Mouse (Mus musculus) forebrain, postnatal 0 days (tissue): ENCODE data around the gene Atp9a. TPM values are rescaled to one million over a fixed set of nuclear protein-coding genes. Genes with fewer than 3 reads are reported as not detected.
A peak's percentile ranks its signal among the peaks of the same experiment; 100 is the strongest.

Experiments
- ATAC-seq: fragments of 200-750 bp; cut with Nextera tagmentation; 2 replicates; pipeline ENCODE4 v1.8.0; 2017; ENCODE audit warnings: mild to moderate bottlenecking, moderate library complexity
- DNase-seq: peaks from one replicate; pipeline ENCODE4 v3.0.0-alpha.2; 2015
- H3K27ac ChIP-seq: fragments of 300-500 bp; sonication (generic); 2 replicates; pipeline ENCODE4 v1.5.1; 2014; ENCODE audit warnings: low read depth, mild to moderate bottlenecking, antibody characterized with exemption, low read length, moderate library complexity, mixed read lengths
- H3K27me3 ChIP-seq: fragments of 300-500 bp; sonication (generic); 2 replicates; pipeline ENCODE4 v1.6.1; 2014; ENCODE audit warnings: mild to moderate bottlenecking, low read length, mixed read lengths; ENCODE audit not compliant: insufficient read depth
- H3K36me3 ChIP-seq: fragments of 300-500 bp; sonication (generic); 2 replicates; pipeline ENCODE4 v1.6.1; 2014; ENCODE audit warnings: mild to moderate bottlenecking, moderate library complexity; ENCODE audit not compliant: insufficient read depth
- H3K4me1 ChIP-seq: fragments of 300-500 bp; sonication (generic); 2 replicates; pipeline ENCODE4 v1.6.1; 2014; ENCODE audit warnings: antibody characterized with exemption; ENCODE audit not compliant: insufficient read depth
- H3K4me2 ChIP-seq: fragments of 300-500 bp; sonication (generic); 2 replicates; pipeline ENCODE4 v1.6.1; 2014; ENCODE audit warnings: low read depth, mild to moderate bottlenecking, moderate library complexity
- H3K4me3 ChIP-seq: fragments of 300-500 bp; sonication (generic); 2 replicates; pipeline ENCODE4 v1.5.1; 2014; ENCODE audit warnings: low read depth, low read length, mixed read lengths
- H3K9ac ChIP-seq: fragments of 300-500 bp; sonication (generic); 2 replicates; pipeline ENCODE4 v1.6.1; 2014; ENCODE audit warnings: mild to moderate bottlenecking
- H3K9me3 ChIP-seq: fragments of 300-500 bp; sonication (generic); 2 replicates; pipeline ENCODE4 v1.6.1; 2016; ENCODE audit warnings: low read length
- CTCF ChIP-seq: sonication (generic); IDR thresholded peaks from 2 replicates; pipeline ENCODE4 v1.5.1; 2016; ENCODE audit warnings: antibody characterized with exemption, control low read depth, low read depth
- WGBS: fragments of 180-500 bp; shearing (Covaris S2); extraction: QIAGEN DNeasy Blood & Tissue Kit; methylation state at CpG from one replicate; pipeline ENCODE4 v1.1.7; 2014; 5-methylcytosine and 5-hydroxymethylcytosine counted together
- polyA plus RNA-seq: library from polyadenylated mRNA; unstranded; fragments of >200 nt; fragmentation: Nextera tagmentation; extraction: Ambion mirVana; gene quantifications from 2 replicates; pipeline ENCODE4 v1.2.1, GENCODE M21; 2015
- total RNA-seq: library from RNA; depleted of rRNA; stranded (reverse); fragments of >200 nt; gene quantifications from 2 replicates; pipeline ENCODE4 v1.2.3, GENCODE M21; 2014

The Atp9a gene
- total and polyA plus RNA-seq, 2 experiments from 2014 or later, result 143 to 497 TPM

- peaks cover 78% of the 10 kb centered on the region for H3K36me3 ChIP-seq
- no peaks in the 10 kb centered on the region for H3K27me3 ChIP-seq
- ATAC-seq, result no peak
- DNase-seq, result no peak
- WGBS, result 21% methylated on average over 6 of the region's 6 CpGs
- H3K4me2 ChIP-seq, result no peak overlapping the region
- H3K4me3 ChIP-seq, result no peak overlapping the region
- TF ChIP-seq CTCF, result no peak
- H3K27ac ChIP-seq, result no peak overlapping the region
- no peaks in the 10 kb centered on the region for H3K9me3 ChIP-seq
- H3K4me1 ChIP-seq, result no peaks in the 10 kb centered on the region
- H3K9ac ChIP-seq, result no peak overlapping the region
Observed at GRCm38 (mm10) chr2:168644855-168645254, 97.4 kb downstream of the Atp9a start.

- DNase-seq (no peak), ATAC-seq (no peak)
- H3K4me3 ChIP-seq, result no peak overlapping the region
- H3K36me3 ChIP-seq, result peaks cover 75% of the 10 kb centered on the region
- no peaks in the 10 kb centered on the region for H3K4me1 ChIP-seq
- no peaks in the 10 kb centered on the region for H3K27me3 ChIP-seq
- H3K9ac ChIP-seq, result no peak overlapping the region
- TF ChIP-seq CTCF, result no peak
- no peaks in the 10 kb centered on the region for H3K9me3 ChIP-seq
- WGBS, result 77% methylated on average over 20 of the region's 20 CpGs
- H3K4me2 ChIP-seq, result no peak overlapping the region
- no peak overlapping the region for H3K27ac ChIP-seq
Observed at GRCm38 (mm10) chr2:168643524-168644177, 98.6 kb downstream of the Atp9a start.

- H3K4me3 ChIP-seq, result no peak overlapping the region
- no peaks in the 10 kb centered on the region for H3K9me3 ChIP-seq
- H3K4me1 ChIP-seq, result no peaks in the 10 kb centered on the region
- no peak overlapping the region for H3K9ac ChIP-seq
- H3K36me3 ChIP-seq, result peaks cover 75% of the 10 kb centered on the region
- no peaks in the 10 kb centered on the region for H3K27me3 ChIP-seq
- peak; percentile 57 for ATAC-seq
- H3K4me2 ChIP-seq, result no peak overlapping the region
- 17% methylated on average over 11 of the region's 11 CpGs for WGBS
- no peak for TF ChIP-seq CTCF
- DNase-seq, result no peak
- H3K27ac ChIP-seq, result 0 out of 2 replicates have a peak overlapping the region, but pooled peaks have one; percentile 48
Observed at GRCm38 (mm10) chr2:168642187-168642586, 100.0 kb downstream of the Atp9a start.

DNA sequence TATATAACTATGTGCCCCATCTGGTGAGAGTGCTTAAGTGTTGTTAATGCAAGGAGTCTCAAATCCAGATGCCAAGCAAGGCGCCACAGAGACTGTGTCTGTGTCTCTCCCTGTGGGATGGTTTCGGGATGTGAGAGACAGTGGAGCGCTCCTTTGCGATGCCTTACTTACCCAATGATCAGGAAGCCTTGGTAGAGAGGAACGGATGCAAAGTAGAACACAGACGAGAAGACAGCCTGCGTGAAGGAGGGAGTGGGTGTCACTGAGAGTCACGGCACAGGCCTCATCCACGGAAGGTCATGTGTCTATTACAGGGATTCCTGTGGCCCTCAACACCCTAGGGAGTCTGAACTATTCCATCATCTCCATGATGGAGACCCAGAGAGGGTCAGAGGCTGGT is 101.7 kb downstream of the Atp9a start:
- Histone ChIP-seq H3K27me3 (no peaks in the 10 kb centered on the region), H3K4me1 (no peaks in the 10 kb centered on the region), H3K9me3 (no peaks in the 10 kb centered on the region), H3K4me2 (no peak overlapping the region), H3K4me3 (no peak overlapping the region), H3K36me3 (peaks cover 76% of the 10 kb centered on the region), H3K27ac (no peak overlapping the region), H3K9ac (no peak overlapping the region)
- ATAC-seq (no peak), DNase-seq (no peak)
- TF ChIP-seq CTCF, result no peak
- WGBS, result 95% methylated on average over 9 of the region's 9 CpGs

- ATAC-seq, result no peak
Observed at GRCm38 (mm10) chr2:168634881-168635280, 107.3 kb downstream of the Atp9a start.

GRCm38 (mm10) chr2:168633301-168633816 is 108.8 kb downstream of the Atp9a start:
- no peak overlapping the region for H3K27ac ChIP-seq
- no peak overlapping the region for H3K4me3 ChIP-seq
- ATAC-seq, result no peak
- no peak for TF ChIP-seq CTCF
- H3K27me3 ChIP-seq, result no peaks in the 10 kb centered on the region
- 72% methylated on average over 14 of the region's 14 CpGs for WGBS
- H3K36me3 ChIP-seq, result peaks cover 46% of the 10 kb centered on the region
- no peaks in the 10 kb centered on the region for H3K9me3 ChIP-seq
- DNase-seq, result no peak
- H3K9ac ChIP-seq, result no peak overlapping the region
- no peak overlapping the region for H3K4me2 ChIP-seq
- no peaks in the 10 kb centered on the region for H3K4me1 ChIP-seq

More at GRCm38 (mm10) chr2:168634881-168635280, 107.3 kb downstream of the Atp9a start:
- Histone ChIP-seq H3K4me1 (no peaks in the 10 kb centered on the region), H3K4me3 (no peak overlapping the region), H3K9ac (no peak overlapping the region), H3K36me3 (peaks cover 59% of the 10 kb centered on the region), H3K4me2 (no peak overlapping the region), H3K9me3 (no peaks in the 10 kb centered on the region), H3K27me3 (no peaks in the 10 kb centered on the region), H3K27ac (no peak overlapping the region)
- 92% methylated on average over 7 of the region's 7 CpGs for WGBS
- TF ChIP-seq CTCF, result no peak
- no peak for DNase-seq

DNA sequence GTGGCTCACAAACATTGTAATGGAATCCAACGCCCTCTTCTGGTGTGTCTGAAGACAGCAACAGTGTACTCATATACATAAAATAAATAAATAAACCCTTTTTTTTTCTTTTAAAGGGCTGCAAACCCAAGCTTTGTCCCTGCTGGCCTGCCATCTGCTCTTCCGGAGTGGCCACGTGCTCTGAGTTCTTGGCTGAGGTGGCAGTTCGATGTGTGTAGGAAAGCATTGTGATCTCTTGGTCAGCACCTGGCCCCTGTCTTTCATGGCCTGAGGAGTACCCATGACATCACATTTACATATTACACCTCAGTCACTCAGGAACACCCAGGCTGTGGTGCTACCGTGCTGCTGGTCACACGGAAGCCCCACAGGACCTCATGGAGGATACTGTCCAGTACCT is 109.7 kb downstream of the Atp9a start:
- DNase-seq (no peak), ATAC-seq (no peak)
- peaks cover 37% of the 10 kb centered on the region for H3K36me3 ChIP-seq
- TF ChIP-seq CTCF, result no peak
- no peaks in the 10 kb centered on the region for H3K4me1 ChIP-seq
- 77% methylated on average over 6 of the region's 6 CpGs for WGBS
- H3K4me2 ChIP-seq, result no peak overlapping the region
- no peak overlapping the region for H3K9ac ChIP-seq
- no peaks in the 10 kb centered on the region for H3K9me3 ChIP-seq
- no peak overlapping the region for H3K4me3 ChIP-seq
- no peaks in the 10 kb centered on the region; the same call in 1 of the 2 replicates for H3K27me3 ChIP-seq
- H3K27ac ChIP-seq, result no peak overlapping the region
